Mouse (Mus musculus): ENCODE results near the gene Tmco3.
"Not testable (repeated sequence)": the region's sequence is repeated elsewhere in the genome, so short reads cannot be mapped to it uniquely, and the experiment has no call there.

GRCm38 (mm10) chr8:13337245-13337644, 49.3 kb downstream of the Tmco3 start:
- not testable (repeated sequence) for TF ChIP-seq POLR2A (IDR thresholded peaks at IDR 0.05; ENCODE audit: insufficient read depth, low read depth, low read length); CTCF (IDR thresholded peaks at IDR 0.05); EP300 (IDR thresholded peaks at IDR 0.05; ENCODE audit: insufficient read depth, low read depth, low read length)

Measured in heart, adult 2 months (tissue).